Mouse (Mus musculus) gastrocnemius, adult 8-10 months (tissue): Measurements from ENCODE around the gene Pmfbp1. TPM values are rescaled to one million over a fixed set of nuclear protein-coding genes. Genes with fewer than 3 reads are reported as not detected.

ENCODE experiments used
- DNase-seq, 2 experiments: peaks; one replicate each; pipeline ENCODE4 v3.0.0; 2022; ENCODE audit warnings: low spot score in 2 of 2
- total RNA-seq, 4 experiments: library from RNA; stranded (reverse); gene quantifications; 2 replicates each; pipeline ENCODE4 v1.2.4; 2022

The Pmfbp1 gene
- total RNA-seq, 4 experiments from 2014 or later: not detected

DNA sequence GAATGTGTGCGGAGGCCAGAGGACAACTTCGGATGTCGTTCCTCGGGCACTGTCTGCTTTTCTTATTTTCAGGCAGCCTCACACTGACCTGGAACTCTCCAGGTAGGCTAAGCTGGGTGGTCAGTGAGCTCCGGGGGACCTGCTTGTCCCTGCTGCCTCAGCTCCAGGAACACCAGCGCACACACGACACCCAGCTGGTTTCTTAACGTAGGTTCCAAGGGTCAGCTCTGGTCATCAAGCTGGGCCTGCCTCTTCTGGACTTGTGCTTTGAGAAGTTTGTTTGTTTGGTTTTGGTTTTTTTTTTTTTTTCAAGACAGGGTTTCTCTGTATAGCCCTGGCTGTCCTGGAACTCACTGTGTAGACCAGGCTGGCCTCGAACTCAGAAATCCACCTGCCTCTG, 97.1 kb downstream of the Pmfbp1 start:
- DNase-seq: no peak

DNA sequence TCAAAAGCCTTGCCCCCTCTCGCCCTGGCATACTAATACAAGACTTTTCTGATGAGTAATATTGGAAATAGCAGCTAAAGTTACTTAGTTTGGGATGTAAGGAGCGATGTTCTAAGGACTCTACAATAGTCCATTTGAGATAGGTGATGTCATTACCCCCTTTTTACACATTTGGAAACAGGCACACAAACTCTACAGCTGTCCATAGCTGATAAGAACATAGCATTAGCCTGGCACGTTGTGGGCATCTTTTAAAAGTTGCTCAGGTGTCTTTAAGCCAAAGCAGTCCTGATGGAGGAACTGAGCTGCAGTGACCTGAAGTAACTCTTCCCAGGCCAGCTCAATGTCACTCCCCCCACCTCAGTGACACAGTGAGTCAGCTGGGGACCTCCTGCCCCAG, 97.5 kb downstream of the Pmfbp1 start:
- DNase-seq: no peak

DNA sequence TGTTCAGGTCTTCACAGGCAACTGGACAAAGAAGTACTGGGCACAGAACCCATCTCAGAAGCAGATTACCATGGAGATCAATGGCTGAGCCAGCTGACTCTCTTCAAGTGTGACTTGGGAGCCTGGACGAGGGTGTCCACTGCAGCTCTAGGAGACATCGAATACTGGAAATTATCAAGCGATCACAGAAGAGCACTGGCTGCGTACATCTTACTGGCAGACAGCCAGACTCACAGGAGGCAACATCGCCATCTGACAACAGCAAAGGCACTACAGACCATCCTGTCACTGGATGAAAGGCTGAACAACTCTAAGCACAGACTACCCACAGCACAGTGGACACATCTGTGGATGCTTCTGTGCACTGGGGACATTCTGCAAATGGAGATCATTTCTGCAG, 98.3 kb downstream of the Pmfbp1 start:
- DNase-seq: no peak

Other genes starting within 250 kb of the Pmfbp1 start
- 10 to 100 TPM in 2 of 4 experiments, 1 to 10 TPM in 2; 8.8 to 12.2 (median 10.3) TPM for gene Dhx38, start 71.8 kb downstream of the Pmfbp1 start, total RNA-seq
- 1 to 10 TPM; 6.3 to 7.6 (median 6.8) TPM for gene Txnl4b, start 71.9 kb downstream of the Pmfbp1 start, total RNA-seq
- 10 to 100 TPM in 2 of 4 experiments, 1 to 10 TPM in 2; 1.2 to 33.0 (median 9.6) TPM for gene Hp, start 85.1 kb downstream of the Pmfbp1 start, total RNA-seq
- 10 to 100 TPM; 12.8 to 14.3 (median 13.8) TPM for gene Dhodh, start 114.6 kb downstream of the Pmfbp1 start, total RNA-seq
- under 1 TPM in 2 of 4 experiments, not detected in 2; 0.02 to 0.08 TPM for gene Pkd1l3, start 120.5 kb downstream of the Pmfbp1 start, total RNA-seq
- gene Ist1, start 199.2 kb downstream of the Pmfbp1 start, total RNA-seq: 10 to 100 TPM; 24.8 to 31.4 (median 29.5) TPM
- gene Zfp821, start 211.5 kb downstream of the Pmfbp1 start, total RNA-seq: 1 to 10 TPM; 4.8 to 6.3 (median 5.5) TPM
- 10 to 100 TPM; 18.2 to 28.9 (median 24.9) TPM for gene Atxn1l, start 243.7 kb downstream of the Pmfbp1 start, total RNA-seq